9 mouse cellular contexts compared by ENCODE assay signal in the genomic region with DNA sequence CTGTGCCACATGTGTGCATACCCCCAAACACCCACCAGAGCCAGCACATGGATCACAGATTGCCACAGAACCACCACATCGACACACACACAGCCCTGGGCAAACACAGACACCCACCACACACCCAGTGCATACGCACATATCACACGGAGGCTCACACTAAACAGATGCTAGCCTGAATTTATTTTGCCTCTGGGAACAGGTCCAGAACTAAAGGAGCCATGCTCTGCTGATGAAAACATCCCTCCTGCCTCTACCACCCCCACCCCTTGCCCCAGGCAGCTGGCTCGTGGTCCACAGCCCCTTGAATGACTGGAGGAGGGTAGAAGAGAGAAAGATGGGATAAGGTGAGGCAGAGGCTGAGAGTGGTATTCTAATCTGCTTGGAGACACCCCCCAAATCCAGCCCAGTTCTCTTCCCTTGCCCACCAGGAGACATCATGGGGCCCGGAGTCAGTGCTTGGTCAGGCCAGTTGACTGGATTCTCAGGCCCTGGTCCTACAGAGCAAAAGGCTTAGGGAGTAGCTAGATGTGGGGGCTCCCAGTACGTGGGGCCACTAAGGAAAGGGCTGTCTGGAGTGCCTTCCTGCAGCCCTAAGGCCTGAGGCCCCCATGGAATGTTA. TPM values are rescaled to one million over a fixed set of nuclear protein-coding genes. Genes with fewer than 3 reads are reported as not detected.
DNase-seq lines count a peak whose midpoint lies in the region; ATAC-seq lines count a peak whose summit lies in the region.
"Had no signal": no experiment of that assay in that cellular context is flagged by ENCODE, and none has a peak within 500 bp of the region (broad histone marks: within the 10 kb centered on the region; RNA-seq: fewer than 3 reads in every experiment).

No protein-coding gene starts in this region.

- DNase-seq in frontal cortex, adult 2 months (ENCODE audit: extremely low spot score in 1 of 2, low spot score in 1 of 2) = peak; percentile 58 to 83
- DNase-seq in frontal cortex, postnatal 14 days (ENCODE audit: low spot score in 2 of 2) = no peak
- DNase-seq in neural tube, embryonic 11.5 days (ENCODE audit: low spot score) = peak; percentile 9
- no peak for DNase-seq in neural tube, embryonic 10.5 days (ENCODE audit: extremely low spot score, low spot score)
- DNase-seq in limb, embryonic 10.5 days (ENCODE audit: low spot score) = no peak
- DNase-seq in urinary bladder, adult 18-20 months (ENCODE audit: low spot score in 2 of 2) = no peak
- no peak for DNase-seq in thymus, postnatal 10 days (ENCODE audit: low spot score in 2 of 2)

- no peaks in the 10 kb centered on the region for H3K27me3 ChIP-seq in neural tube, embryonic 11.5 days (ENCODE audit: control insufficient read depth, insufficient read depth, low read length)
- 0 out of 2 replicates have a peak, but pooled peaks cover 12% of the 10 kb centered on the region for H3K27me3 ChIP-seq in limb, embryonic 10.5 days (ENCODE audit: low read depth, poor library complexity, severe bottlenecking)
- no peaks in the 10 kb centered on the region for H3K27me3 ChIP-seq in stomach, embryonic 14.5 days (ENCODE audit: control insufficient read depth, insufficient read depth, low read length)

- peaks cover 36% of the 10 kb centered on the region for H3K4me1 ChIP-seq in neural tube, embryonic 11.5 days (ENCODE audit: control insufficient read depth, insufficient read depth, low read length)
- peaks cover 89% of the 10 kb centered on the region for H3K4me1 ChIP-seq in limb, embryonic 10.5 days
- H3K4me1 ChIP-seq in stomach, embryonic 14.5 days (ENCODE audit: control insufficient read depth, insufficient read depth, low read length) = peaks cover 70% of the 10 kb centered on the region

- no peak overlapping the region for H3K4me3 ChIP-seq in neural tube, embryonic 11.5 days (ENCODE audit: low read depth, low read length)
- peak overlapping the region; percentile 80 for H3K4me3 ChIP-seq in limb, embryonic 10.5 days
- no peak overlapping the region for H3K4me3 ChIP-seq in stomach, embryonic 14.5 days (ENCODE audit: low read depth, low read length)
- H3K4me3 ChIP-seq: erythroblast, embryonic 14.5 days had no signal

- H3K36me3 ChIP-seq in neural tube, embryonic 11.5 days (ENCODE audit: control insufficient read depth, insufficient read depth, low read length) = peaks cover 3% of the 10 kb centered on the region; the same call in 1 of the 2 replicates
- H3K36me3 ChIP-seq in limb, embryonic 10.5 days = peaks cover 18% of the 10 kb centered on the region
- H3K36me3 ChIP-seq in stomach, embryonic 14.5 days (ENCODE audit: control insufficient read depth, insufficient read depth, low read length) = no peaks in the 10 kb centered on the region

- H3K4me2 ChIP-seq in neural tube, embryonic 11.5 days (ENCODE audit: low read depth) = peak overlapping the region; percentile 20; the same call in 1 of the 2 replicates
- H3K4me2 ChIP-seq in stomach, embryonic 14.5 days (replicated peaks; ENCODE audit: low read depth, low read length) = peak overlapping the region; percentile 19

- H3K27ac ChIP-seq in neural tube, embryonic 11.5 days (ENCODE audit: low read depth, low read length) = peak overlapping the region; percentile 44; the same call in 1 of the 2 replicates
- H3K27ac ChIP-seq in limb, embryonic 10.5 days = peak overlapping the region; percentile 70
- H3K27ac ChIP-seq in stomach, embryonic 14.5 days (ENCODE audit: low read length) = peak overlapping the region; percentile 97

- H3K9me3 ChIP-seq in neural tube, embryonic 11.5 days (ENCODE audit: control insufficient read depth, low read length) = no peaks in the 10 kb centered on the region
- H3K9me3 ChIP-seq in limb, embryonic 10.5 days (replicated peaks) = no peaks in the 10 kb centered on the region
- no peaks in the 10 kb centered on the region for H3K9me3 ChIP-seq in stomach, embryonic 14.5 days (ENCODE audit: control insufficient read depth, low read depth, low read length)

- ATAC-seq in neural tube, embryonic 11.5 days (ENCODE audit: insufficient read depth, low FRiP score, low TSS enrichment) = no peak
- ATAC-seq in stomach, embryonic 14.5 days (ENCODE audit: insufficient number of reproducible peaks, insufficient read depth, low FRiP score, low read depth) = no peak

- 0 out of 2 replicates have a peak overlapping the region, but pooled peaks have one; percentile 10 for H3K9ac ChIP-seq in neural tube, embryonic 11.5 days (ENCODE audit: low read length)
- no peak overlapping the region for H3K9ac ChIP-seq in stomach, embryonic 14.5 days (replicated peaks; ENCODE audit: low read depth, low read length)

- WGBS in neural tube, embryonic 11.5 days = 52% methylated on average over 6 of the region's 6 CpGs
- 71% methylated on average over 6 of the region's 6 CpGs for WGBS in limb, embryonic 10.5 days
- WGBS in stomach, embryonic 14.5 days = 38% methylated on average over 6 of the region's 6 CpGs

RNA-seq across cellular contexts. Expression of a gene that starts 16.0 kb away (rescaled TPM):
- 50.2 and 57.5 TPM in 2 replicates for polyA plus RNA-seq in frontal cortex, adult 2 months (2012; rRNA removed)
- polyA plus RNA-seq in neural tube, embryonic 11.5 days (2014; fragmentation: Nextera tagmentation; extraction: Ambion mirVana) = 21.0 and 23.2 TPM in 2 replicates
- polyA plus RNA-seq in limb, embryonic 10.5 days (2016; fragmentation: Nextera tagmentation; extraction: Ambion mirVana) = 28.5 and 32.1 TPM in 2 replicates
- polyA plus RNA-seq in stomach, embryonic 14.5 days (2014; fragmentation: Nextera tagmentation; extraction: Ambion mirVana) = 32.4 and 33.0 TPM in 2 replicates

RNA-seq across cellular contexts. Expression of a gene that starts 50.0 kb away (rescaled TPM):
- polyA plus RNA-seq in frontal cortex, adult 2 months (2012; rRNA removed) = 107 and 117 TPM in 2 replicates
- 29.2 and 29.3 TPM in 2 replicates for polyA plus RNA-seq in neural tube, embryonic 11.5 days (2014; fragmentation: Nextera tagmentation; extraction: Ambion mirVana)
- polyA plus RNA-seq in limb, embryonic 10.5 days (2016; fragmentation: Nextera tagmentation; extraction: Ambion mirVana) = 17.0 and 23.5 TPM in 2 replicates
- 23.5 and 24.0 TPM in 2 replicates for polyA plus RNA-seq in stomach, embryonic 14.5 days (2014; fragmentation: Nextera tagmentation; extraction: Ambion mirVana)

Comparison
In these comparisons a context has a peak if more than half of its experiments do, and no peak if none do; other contexts are left out.
1. DNase-seq: peak in frontal cortex, adult 2 months (2 of 2) and neural tube, embryonic 11.5 days (single experiment); none in frontal cortex, postnatal 14 days (0 of 2), neural tube, embryonic 10.5 days (single experiment), limb, embryonic 10.5 days (single experiment), urinary bladder, adult 18-20 months (0 of 2) and thymus, postnatal 10 days (0 of 2).
2. H3K27ac ChIP-seq: peak in every context shown above with its lines; median percentile 97 in stomach, embryonic 14.5 days; 70 in limb, embryonic 10.5 days; 44 in neural tube, embryonic 11.5 days.